Comparison of ENCODE assay signal across 8 mouse cellular contexts in the genomic region with DNA sequence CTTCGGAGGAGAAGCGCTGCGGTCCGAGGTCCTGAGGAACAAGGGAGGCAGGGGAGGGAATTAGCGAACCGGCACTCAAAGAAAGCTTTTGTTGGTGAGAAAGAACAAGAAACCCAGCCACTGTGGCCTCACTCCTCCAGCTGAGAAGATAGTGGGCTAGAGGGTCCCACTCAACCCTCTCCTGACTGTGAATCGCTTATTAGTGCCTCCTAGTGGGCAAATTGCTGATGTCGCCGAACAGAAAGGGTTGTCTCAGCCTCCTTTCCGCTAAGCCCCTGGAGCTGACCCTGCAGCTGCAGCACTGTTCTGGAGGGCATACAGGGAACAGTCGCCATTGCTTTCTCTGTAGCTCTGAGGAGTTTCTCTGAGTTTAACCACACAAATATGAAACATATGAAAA. TPM values are rescaled to one million over a fixed set of nuclear protein-coding genes. Genes with fewer than 3 reads are reported as not detected.
DNase-seq lines count a peak whose midpoint lies in the region; ATAC-seq and TF ChIP-seq lines count a peak whose summit lies in the region.

No protein-coding gene starts in this region.

- no peaks in the 10 kb centered on the region for H3K27me3 ChIP-seq in embryonic facial prominence, embryonic 10.5 days (replicated peaks; ENCODE audit: low read depth, poor library complexity, severe bottlenecking)
- no peaks in the 10 kb centered on the region for H3K27me3 ChIP-seq in limb, embryonic 13.5 days
- peaks cover 3% of the 10 kb centered on the region; the same call in 1 of the 2 replicates for H3K27me3 ChIP-seq in midbrain, embryonic 12.5 days
- no peaks in the 10 kb centered on the region for H3K27me3 ChIP-seq in thymus, adult 2 months (ENCODE audit: control insufficient read depth, insufficient read depth, low read length)

- H3K4me2 ChIP-seq in limb, embryonic 13.5 days (replicated peaks) = peak overlapping the region; percentile 41
- H3K4me2 ChIP-seq in midbrain, embryonic 12.5 days (replicated peaks) = peak overlapping the region; percentile 37

- peak overlapping the region; percentile 41 for H3K4me3 ChIP-seq in embryonic facial prominence, embryonic 10.5 days
- H3K4me3 ChIP-seq in limb, embryonic 13.5 days = peak overlapping the region; percentile 1; the same call in 1 of the 2 replicates
- H3K4me3 ChIP-seq in midbrain, embryonic 12.5 days = peak overlapping the region; percentile 9; the same call in 1 of the 2 replicates
- H3K4me3 ChIP-seq in thymus, adult 2 months (ENCODE audit: control insufficient read depth, insufficient read depth, low read length) = peak overlapping the region; percentile 30; the same call in 1 of the 2 replicates

- peak; percentile 14 for DNase-seq in right cerebral cortex, adult 18-20 months
- DNase-seq in right cerebral cortex, postnatal 4 days = no peak
- peak; percentile 49 for DNase-seq in embryonic facial prominence, embryonic 10.5 days (ENCODE audit: low spot score)
- peak; percentile 69 for DNase-seq in heart, postnatal 4 days
- peak; percentile 61 for DNase-seq in thymus, adult 2 months
- DNase-seq in left cerebral cortex, adult 11 months (ENCODE audit: low spot score) = no peak

- peak overlapping the region; percentile 49; the same call in 1 of the 2 replicates for H3K27ac ChIP-seq in embryonic facial prominence, embryonic 10.5 days (replicated peaks)
- no peak overlapping the region for H3K27ac ChIP-seq in limb, embryonic 13.5 days
- H3K27ac ChIP-seq in midbrain, embryonic 12.5 days (replicated peaks) = no peak overlapping the region
- H3K27ac ChIP-seq in thymus, adult 2 months (ENCODE audit: control insufficient read depth, insufficient read depth, low read length) = peak overlapping the region; percentile 38; the same call in 1 of the 2 replicates

- no peak for TF ChIP-seq POLR2A in thymus, adult 2 months (IDR thresholded peaks at IDR 0.05; ENCODE audit: control insufficient read depth, extremely low read depth, insufficient read depth, low read length, poor library complexity)

- H3K9ac ChIP-seq in limb, embryonic 13.5 days = no peak overlapping the region
- no peak overlapping the region for H3K9ac ChIP-seq in midbrain, embryonic 12.5 days (replicated peaks)

- WGBS in embryonic facial prominence, embryonic 10.5 days = 45% methylated on average over 11 of the region's 11 CpGs
- WGBS in limb, embryonic 13.5 days = 53% methylated on average over 11 of the region's 11 CpGs
- 42% methylated on average over 11 of the region's 11 CpGs for WGBS in midbrain, embryonic 12.5 days
- WGBS in thymus, adult 2 months = 61% methylated on average over 11 of the region's 11 CpGs

- no peaks in the 10 kb centered on the region for H3K36me3 ChIP-seq in embryonic facial prominence, embryonic 10.5 days (replicated peaks)
- no peaks in the 10 kb centered on the region for H3K36me3 ChIP-seq in limb, embryonic 13.5 days
- no peaks in the 10 kb centered on the region for H3K36me3 ChIP-seq in midbrain, embryonic 12.5 days
- H3K36me3 ChIP-seq in thymus, adult 2 months (ENCODE audit: control insufficient read depth, insufficient read depth, low read length) = no peaks in the 10 kb centered on the region

- TF ChIP-seq CTCF in thymus, adult 2 months (IDR thresholded peaks at IDR 0.05; ENCODE audit: borderline replicate concordance, control insufficient read depth, extremely low read depth, insufficient read depth, low read length, poor library complexity) = peak; percentile 47; the same call in 1 of the 2 replicates

- H3K9me3 ChIP-seq in embryonic facial prominence, embryonic 10.5 days = no peaks in the 10 kb centered on the region
- H3K9me3 ChIP-seq in limb, embryonic 13.5 days = no peaks in the 10 kb centered on the region
- H3K9me3 ChIP-seq in midbrain, embryonic 12.5 days = no peaks in the 10 kb centered on the region

- ATAC-seq in limb, embryonic 13.5 days (ENCODE audit: low FRiP score, low read depth) = 0 out of 2 replicates have a peak, but pooled peaks have one; percentile 32
- 0 out of 2 replicates have a peak, but pooled peaks have one; percentile 27 for ATAC-seq in midbrain, embryonic 12.5 days (ENCODE audit: low FRiP score, low read depth)

- peaks cover 6% of the 10 kb centered on the region for H3K4me1 ChIP-seq in embryonic facial prominence, embryonic 10.5 days
- H3K4me1 ChIP-seq in limb, embryonic 13.5 days = peaks cover 10% of the 10 kb centered on the region
- no peaks in the 10 kb centered on the region for H3K4me1 ChIP-seq in midbrain, embryonic 12.5 days
- H3K4me1 ChIP-seq in thymus, adult 2 months (replicated peaks; ENCODE audit: control insufficient read depth, insufficient read depth, low read length) = peaks cover 6% of the 10 kb centered on the region; the same call in 1 of the 2 replicates

RNA-seq across cellular contexts. Expression of a gene that starts 21.0 kb away (rescaled TPM):
- 17.1 and 20.0 TPM in 2 replicates for polyA plus RNA-seq in embryonic facial prominence, embryonic 10.5 days (2016; fragmentation: Nextera tagmentation; extraction: Ambion mirVana)
- 10 to 100 TPM; 25.5 to 28.0 TPM for total RNA-seq in heart, postnatal 4 days (2021)
- polyA plus RNA-seq in limb, embryonic 13.5 days (2015; fragmentation: Nextera tagmentation; extraction: Ambion mirVana) = 25.5 and 25.7 TPM in 2 replicates
- polyA plus RNA-seq in midbrain, embryonic 12.5 days (2016; fragmentation: Nextera tagmentation; extraction: Ambion mirVana) = 14.0 TPM in 2 replicates
- polyA plus RNA-seq in thymus, adult 2 months (2012; rRNA removed) = 19.4 and 21.1 TPM in 2 replicates

Comparison
In these comparisons a context has a peak if more than half of its experiments do, and no peak if none do; other contexts are left out.
1. DNase-seq: peak in right cerebral cortex, adult 18-20 months (single experiment), embryonic facial prominence, embryonic 10.5 days (single experiment), heart, postnatal 4 days (single experiment) and thymus, adult 2 months (single experiment); none in right cerebral cortex, postnatal 4 days (single experiment) and left cerebral cortex, adult 11 months (single experiment).
2. H3K27ac ChIP-seq: peak in embryonic facial prominence, embryonic 10.5 days (single experiment) and thymus, adult 2 months (single experiment); none in limb, embryonic 13.5 days (single experiment) and midbrain, embryonic 12.5 days (single experiment).
3. Peak in every context shown above with its lines, with median percentiles within 50 percentile points of each other: H3K4me3 ChIP-seq.